Mouse (Mus musculus) layer of hippocampus, postnatal 14 days (tissue): ENCODE data around the gene Asb8. TPM values are rescaled to one million over a fixed set of nuclear protein-coding genes. Genes with fewer than 3 reads are reported as not detected.

ENCODE experiments used
- DNase-seq, 2 experiments: peaks; one replicate each; pipeline ENCODE4 v3.0.0; 2021 to 2022; ENCODE audit warnings: low spot score in 2 of 2, mixed read lengths in 1 of 2
- long read RNA-seq, 2 experiments: library from polyadenylated mRNA; stranded (forward); transcript quantifications; one replicate each; pipeline ENCODE4 v2.0.0; 2021
- total RNA-seq, 2 experiments: library from RNA; stranded (reverse); gene quantifications; 2 replicates each; pipeline ENCODE4 v1.2.3; 2021

The Asb8 gene
- 10 to 100 TPM; 45.0 to 45.6 TPM for total RNA-seq
- long read RNA-seq, experiment 1, transcript Asb8-201 (4 exons, 1,049 nt) = minor isoform, 13 of 47 reads
- long read RNA-seq, experiment 1, transcript Asb8-202 (4 exons, 1,100 nt) = major isoform, 31 of 47 reads
- long read RNA-seq, experiment 1, partial matches to known transcripts = 2 of 47 reads
- long read RNA-seq, experiment 1, other reads (novel, unspliced or antisense) = 1 of 47 reads
- long read RNA-seq, experiment 2, transcript Asb8-202 (4 exons, 1,100 nt) = major isoform, 33 of 76 reads
- long read RNA-seq, experiment 2, transcript Asb8-201 (4 exons, 1,049 nt) = minor isoform, 29 of 76 reads
- long read RNA-seq, experiment 2, partial matches to known transcripts = 5 of 76 reads
- long read RNA-seq, experiment 2, other reads (novel, unspliced or antisense) = 9 of 76 reads

DNA sequence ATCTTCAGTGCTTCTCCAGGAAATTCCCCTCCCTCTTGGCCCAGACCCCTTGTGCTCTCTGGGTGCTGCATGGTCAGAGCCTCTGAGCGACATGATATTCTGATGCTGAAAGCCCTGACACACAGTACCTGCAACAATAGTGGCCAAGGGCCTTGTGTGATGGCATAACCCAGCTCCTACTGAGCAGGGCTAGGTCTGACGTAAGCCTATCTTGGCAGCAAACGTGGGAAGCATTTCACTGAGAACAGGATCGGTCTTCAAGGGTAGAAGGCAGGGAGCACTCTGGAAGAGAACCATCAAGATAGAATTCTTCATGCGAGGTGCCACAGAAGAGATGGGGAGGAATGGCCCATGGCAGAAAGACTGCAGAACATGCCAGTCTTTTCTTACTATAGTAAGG is at the start of gene Asb8:
TSS of gene Asb8 (minus strand) at position 101 of the 400 bp plus-strand sequence.
- DNase-seq = no peak

DNA sequence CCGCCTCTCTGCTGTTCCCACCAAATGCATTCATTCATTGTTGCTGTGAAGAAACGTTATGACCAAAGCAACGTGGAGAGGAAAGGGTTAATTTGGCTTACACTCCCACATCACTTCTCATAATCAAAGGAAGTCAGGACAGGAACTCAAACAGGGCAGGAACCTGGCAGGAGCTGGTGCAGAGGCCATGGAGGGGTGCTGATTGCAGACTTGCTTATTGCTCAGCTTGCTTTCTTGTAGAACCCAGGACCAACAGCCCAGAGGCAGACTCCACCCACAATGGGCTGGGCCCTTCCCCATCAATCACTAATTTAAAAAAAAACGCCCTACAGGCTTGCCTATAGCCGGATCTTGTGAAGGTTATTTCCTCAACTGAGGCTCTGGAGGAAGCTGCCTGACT is 48.7 kb upstream of the Asb8 start:
- DNase-seq = no peak

DNA sequence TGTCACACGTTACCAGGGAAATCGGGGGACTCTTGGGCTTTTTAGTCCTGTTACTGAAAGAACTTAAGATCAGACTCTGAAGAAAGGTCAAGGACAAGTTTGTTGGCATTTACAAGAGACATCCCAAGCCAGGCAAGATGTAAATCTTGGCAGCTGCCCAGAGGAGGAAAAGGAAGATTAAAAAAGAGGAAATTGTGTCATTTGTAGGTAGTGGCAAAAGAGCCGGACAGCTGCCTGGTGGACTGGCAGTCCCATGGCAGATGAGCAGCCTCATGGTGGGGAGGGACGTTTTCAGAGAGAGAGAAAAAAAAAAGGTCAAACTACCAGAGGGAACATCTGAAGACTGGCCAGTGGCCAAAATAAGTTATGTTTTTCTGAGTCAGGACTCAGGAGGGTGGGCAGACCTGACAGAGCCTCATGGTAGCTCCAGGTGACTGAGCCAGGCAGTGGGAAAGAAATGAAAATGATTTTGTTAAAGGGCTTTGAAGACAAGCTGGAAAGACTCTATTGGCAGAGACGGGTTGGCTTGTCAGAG is 48.0 kb upstream of the Asb8 start:
- DNase-seq = no peak

DNA sequence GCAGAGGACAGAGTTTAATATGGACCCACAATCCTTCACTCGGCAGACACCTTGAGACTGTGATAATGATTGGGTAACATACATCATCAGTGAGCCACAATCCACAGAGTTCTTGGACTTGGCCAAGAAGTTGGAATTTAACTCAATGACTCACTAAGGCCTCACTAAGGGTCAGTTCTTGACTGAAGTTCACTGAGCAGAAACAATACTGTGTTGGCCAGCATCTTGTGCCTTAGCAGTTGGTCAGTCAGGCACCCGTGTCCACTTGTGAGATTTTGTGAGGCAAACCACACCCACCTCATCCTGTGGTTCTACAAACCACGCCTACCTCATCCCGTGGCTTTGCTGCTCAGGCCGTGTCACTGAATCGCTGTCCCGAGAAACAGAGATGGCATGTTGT is 44.3 kb upstream of the Asb8 start:
- DNase-seq = no peak

DNA sequence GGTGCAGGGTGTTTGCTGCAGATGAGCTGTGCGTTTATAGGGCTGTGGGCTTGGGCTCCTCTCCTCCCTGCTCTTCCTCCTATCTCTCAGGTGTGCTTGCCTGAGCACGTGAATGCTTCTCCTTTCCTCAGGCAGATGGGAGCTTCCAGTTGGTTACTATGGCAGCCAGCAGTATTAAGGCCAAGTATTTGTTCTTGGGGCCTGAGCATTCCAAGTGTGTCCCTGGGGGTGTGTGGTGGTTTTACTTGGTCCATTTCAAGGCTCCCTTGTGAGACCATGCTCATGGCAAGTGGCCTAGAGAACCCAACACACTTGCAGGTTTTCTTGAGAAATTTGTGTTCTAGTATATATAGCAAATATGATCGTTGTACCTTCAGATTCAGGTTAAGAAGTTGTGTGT is 30.0 kb upstream of the Asb8 start, which contains the start of gene Olfr288:
TSS of gene Olfr288 (minus strand) at position 101 of the 400 bp plus-strand sequence.
- no peak for DNase-seq

DNA sequence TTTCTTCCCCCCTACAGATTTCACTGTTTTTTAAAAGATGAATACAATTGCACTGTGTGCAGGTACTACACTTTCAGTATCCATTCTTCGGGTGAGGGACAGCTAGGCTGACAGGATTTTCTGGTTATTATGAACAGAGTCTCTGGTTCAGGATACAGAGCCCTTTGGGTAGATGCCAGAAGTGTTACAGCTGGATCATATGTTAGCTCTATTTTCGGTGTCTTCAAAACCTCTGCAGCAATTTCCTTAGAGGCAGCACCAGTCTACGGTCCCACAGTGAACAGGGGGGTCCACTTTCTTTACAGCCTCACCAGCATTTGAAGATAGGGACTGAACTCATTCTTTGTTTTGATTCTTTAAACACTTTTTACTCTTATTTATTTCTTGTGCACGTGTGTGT is 19.0 kb upstream of the Asb8 start:
- no peak for DNase-seq

DNA sequence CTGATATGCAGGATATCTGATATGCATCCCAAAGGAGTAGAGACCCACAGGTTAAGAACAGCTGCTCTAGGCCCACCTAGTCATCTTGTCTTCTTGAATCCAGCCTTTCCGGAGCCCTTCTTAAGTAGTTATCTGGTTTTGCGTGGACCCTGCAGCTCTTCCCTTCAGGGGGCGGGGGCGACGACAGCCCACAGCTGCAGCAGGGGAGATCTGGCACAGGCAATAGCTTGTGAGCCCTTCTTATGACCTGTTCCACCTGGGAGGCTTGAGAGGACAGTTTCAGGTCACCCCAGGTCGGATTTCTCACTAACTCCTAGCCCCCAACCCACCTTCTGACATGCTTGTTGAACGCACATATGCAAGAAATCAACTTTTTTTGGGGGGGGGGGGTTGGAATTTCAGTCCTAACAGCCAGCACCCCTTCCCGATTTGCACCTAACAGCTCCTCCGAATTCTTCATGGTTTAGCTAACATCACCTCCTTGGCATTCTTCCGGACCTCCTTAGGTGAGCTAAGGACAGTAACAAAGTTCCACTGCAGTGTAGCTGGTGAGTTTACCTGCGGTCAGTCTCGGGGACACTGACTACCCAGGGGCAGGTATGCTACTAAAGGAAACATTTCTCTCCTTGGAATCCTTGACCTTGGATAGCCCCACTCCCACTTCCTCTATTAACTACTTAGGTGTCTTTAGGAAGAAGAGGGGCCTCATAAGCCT is 16.6 kb upstream of the Asb8 start:
- no peak for DNase-seq

DNA sequence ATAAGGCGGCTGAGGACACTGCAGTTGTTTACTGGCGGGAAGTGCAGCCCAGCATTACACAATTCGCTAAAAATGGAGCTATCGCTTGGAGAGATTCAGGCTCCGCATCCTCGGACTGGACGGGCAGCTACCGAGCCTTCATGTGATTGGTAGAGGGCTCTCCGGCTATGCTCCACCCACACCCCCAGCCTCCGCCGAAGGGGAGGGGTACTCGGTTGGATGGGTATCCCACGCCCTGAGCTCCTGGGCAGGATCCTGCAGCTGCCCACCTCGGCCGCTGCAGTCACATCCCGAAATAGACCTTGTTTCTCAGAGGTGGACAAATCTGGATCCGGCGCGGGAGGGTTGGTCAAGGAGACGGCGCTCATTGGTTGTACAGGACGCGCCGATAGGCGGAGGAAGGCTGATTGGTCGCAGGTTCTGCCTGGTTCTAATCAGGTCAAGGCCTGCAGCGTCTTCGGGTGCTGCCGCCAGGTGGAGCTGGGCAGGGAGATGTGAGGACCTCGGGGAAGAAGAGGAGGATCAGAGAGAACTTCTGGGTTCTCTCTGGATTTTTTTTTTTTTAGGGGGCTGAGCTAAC is 15.8 kb upstream of the Asb8 start:
- DNase-seq = peak; percentile 91

DNA sequence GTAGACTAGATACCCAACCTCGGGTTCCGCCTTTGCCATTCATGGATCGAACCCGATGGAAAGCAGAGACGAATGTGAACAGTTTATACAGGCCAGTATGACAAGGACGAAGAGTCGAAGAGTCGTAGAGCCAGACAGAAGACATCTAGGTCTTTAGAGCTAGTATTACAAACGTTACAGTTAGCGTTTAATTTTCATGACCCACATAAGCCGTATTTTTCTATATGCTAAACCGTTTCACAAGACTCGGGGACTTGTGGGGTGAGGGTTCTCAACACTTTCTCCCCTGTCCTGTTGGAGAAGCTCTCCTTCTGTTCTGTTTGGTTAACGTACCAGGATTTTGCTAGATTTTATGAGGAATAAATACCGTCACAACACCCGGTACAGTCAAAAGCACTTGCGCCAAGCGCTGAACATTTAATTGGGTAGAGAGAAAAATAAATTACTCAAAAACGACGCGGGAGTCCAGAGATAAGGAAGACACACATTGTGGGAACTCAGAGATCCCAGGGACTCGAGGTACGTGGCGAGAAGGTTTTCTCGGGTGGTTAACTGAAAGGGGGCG is 15.2 kb upstream of the Asb8 start:
- DNase-seq = no peak

DNA sequence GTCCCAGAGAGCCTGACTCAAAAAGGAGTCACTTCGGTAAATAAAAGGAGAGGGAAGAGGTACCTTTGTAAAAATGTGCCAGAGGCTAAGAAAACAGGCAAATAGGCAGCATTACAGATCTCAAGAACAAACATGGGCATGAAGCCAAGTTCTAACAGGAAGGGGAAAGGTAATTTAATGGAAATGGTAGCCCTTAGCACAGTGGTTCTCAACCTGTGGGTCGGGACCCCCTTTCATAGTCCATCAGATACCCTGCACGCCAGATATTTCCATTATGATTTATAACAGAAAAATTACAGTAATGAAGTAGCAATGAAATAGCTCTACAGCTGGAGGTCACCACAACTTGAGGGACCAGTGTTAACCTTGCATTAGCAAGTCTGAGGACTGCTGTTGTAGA is 11.9 kb upstream of the Asb8 start:
- DNase-seq = no peak

DNA sequence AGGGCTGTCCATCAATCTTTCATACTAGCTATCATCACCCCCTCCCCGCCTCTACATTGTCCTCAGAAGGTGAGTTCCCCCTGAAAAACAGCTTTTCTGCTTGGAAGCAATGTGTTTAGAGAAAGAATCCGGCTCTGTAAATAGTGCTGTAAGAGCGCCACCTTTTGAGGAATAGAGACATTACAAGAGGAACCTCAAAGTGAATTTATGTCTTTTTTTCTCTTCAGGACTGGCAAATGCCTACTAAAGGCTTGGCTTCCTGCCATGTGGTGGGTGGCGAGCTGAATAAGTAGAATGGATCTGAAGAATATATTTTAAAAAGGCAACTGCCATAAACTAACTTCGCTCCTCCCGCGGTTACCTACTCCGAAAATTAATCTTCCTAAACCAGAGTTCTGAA is 8.4 kb upstream of the Asb8 start:
- peak; percentile 48 to 88 for DNase-seq

DNA sequence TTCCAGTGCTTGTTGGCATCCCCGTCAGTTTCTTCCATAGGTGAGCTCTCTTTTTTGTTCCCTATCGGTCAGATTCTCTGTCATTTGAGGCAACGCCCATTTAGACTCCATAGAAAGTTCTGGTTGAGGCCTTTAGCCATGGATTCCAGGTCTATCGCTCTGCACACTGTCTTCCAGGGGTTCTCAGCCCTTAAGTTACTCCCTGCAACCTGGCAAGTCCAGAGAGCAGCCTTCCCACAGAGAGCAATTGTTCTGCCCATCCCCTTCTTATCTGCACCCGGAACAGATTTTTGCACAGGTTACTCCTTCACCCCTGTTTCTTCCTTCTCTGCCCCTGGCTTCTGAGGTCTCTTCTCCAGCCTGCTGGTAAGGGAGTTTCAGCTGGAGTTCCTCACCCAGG is 6.7 kb upstream of the Asb8 start:
- DNase-seq = no peak

DNA sequence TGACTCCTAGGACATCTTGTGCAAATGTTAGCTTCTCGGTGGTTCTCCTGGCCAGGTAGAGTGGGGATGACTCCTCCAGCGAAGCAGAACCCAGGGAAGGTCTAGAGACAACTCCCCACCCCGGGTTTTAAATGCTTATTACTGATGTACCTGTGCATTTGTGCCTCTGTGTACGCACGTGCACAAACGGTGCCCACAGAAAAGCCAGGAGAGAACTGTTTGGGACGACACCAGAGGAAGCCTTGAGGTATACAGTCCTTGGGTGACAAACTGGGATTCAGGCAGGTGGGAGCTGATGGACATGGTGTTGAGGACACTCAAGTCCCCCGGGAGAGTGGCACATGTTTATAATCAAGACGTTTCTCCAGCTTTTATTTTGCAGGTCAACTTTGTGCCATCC is 5.5 kb upstream of the Asb8 start:
- no peak for DNase-seq

DNA sequence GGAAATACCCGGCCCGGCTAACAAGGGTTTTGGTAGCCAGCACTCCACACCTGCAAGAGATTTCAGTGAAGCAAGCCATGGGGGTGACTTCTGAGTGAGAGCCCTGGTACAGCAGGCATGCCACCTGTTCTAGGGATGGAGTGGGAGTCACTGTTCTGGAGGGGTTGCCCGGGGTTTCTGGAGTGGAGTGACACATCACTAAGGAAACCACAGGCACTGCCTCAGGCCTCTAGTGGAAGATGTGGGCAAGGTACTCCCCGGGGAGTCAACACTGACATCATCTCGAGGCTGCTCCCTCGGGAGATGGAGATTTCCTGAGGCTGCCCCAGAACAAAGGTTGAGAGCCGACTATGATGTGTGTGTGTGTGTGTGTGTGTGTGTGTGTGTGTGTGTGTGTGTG is 4.9 kb upstream of the Asb8 start:
- peak; percentile 61 to 64 for DNase-seq

DNA sequence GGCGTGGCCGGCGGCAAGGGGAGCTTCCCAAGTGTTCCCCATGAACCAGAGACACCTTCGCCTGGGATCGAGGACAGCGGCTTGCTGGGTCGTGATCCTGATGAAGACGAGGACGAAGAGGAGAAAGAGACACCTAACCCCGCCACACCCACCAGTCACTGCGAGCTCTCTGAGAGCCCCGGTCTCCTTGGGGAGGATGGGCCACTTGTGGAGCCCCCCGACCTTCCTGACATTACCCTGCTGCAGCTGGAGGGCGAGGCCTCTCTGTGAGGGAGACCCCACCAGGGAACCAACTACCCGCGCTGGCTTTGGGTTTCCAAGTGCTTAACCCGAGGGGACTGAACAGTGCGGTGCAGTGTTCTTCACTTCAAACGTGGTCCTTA is 3.2 kb upstream of the Asb8 start:
- DNase-seq = no peak

DNA sequence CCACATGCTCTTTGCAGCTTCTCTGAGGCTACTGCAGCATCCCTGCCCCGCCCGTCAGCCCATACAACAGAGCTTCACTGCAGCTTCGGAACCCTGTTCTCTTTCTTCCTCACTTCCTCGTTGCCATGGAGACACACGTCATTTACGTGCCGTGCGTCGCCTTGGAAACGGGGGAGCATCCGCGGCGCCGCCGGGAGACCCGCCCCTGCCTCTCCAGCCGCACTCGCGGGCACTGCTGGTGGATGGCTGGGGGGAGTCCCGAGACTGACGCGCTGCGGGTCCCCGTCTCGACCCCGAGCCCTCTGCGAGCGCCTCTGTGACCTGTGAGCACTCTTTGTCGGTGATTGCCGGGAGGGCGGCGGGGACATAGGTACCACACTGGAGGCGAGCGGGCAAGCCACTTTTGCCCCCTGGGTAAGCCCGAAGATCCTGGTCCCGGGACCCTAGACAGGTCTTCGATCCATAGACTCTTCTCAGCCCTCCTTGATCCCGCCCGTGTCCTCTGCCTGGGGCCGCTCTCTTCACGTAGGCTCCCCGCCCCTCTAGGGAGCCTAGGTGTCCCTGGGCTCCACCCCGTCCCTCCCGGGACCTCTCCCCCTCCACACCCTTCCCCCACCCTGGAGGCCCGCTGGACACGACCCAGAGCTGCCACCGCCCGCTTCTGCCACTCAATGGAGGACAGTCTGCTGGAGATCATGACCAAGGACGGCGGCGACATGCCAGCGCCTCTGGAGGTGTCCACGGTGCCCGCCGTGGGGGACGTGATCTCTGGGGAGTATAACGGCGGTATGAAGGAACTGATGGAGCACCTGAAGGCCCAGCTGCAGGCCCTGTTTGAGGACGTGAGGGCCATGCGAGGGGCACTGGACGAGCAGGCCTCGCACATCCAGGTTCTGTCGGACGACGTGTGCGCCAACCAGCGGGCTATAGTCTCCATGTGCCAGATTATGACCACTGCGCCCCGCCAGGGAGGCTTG is 2.5 kb upstream of the Asb8 start:
- peak; percentile 83 to 95 for DNase-seq

DNA sequence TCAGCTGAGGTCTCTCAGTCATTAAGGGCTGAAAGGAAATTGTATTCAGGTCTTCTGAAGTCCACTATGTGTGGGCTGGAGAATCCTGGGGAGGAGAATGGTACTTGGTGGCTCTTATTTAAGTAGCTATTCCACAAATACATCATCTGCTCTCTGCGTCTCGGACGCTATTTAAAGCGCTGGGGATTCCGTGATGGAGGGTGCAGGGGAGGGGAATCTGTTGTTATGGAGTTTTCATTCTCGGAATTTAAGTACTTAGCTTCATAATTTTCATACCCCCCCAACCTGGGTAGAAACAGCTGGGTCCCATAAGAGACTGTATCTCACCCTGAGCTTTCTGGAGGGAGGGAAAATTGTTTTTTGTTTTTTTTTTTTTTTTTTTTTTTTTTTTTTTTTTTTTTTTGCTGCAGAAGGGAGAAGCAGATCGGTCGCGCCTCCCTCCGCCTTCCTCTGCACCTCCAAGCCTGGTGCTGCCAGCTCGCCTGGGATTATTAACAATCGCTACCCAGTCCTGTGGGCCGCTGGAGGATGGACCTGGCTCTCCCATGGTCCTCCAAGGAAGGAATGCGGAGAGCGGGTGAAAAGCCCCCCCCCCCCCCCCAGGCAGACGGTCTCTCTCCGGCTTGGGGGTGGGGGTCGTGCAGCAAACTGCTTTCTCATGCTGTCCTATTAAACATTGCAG is 1.7 kb upstream of the Asb8 start, which contains the start of gene Ccdc184:
TSS of gene Ccdc184 (plus strand) at position 196 of the 682 bp plus-strand sequence.
- DNase-seq = peak in 1 of 2 experiments; percentile 36

DNA sequence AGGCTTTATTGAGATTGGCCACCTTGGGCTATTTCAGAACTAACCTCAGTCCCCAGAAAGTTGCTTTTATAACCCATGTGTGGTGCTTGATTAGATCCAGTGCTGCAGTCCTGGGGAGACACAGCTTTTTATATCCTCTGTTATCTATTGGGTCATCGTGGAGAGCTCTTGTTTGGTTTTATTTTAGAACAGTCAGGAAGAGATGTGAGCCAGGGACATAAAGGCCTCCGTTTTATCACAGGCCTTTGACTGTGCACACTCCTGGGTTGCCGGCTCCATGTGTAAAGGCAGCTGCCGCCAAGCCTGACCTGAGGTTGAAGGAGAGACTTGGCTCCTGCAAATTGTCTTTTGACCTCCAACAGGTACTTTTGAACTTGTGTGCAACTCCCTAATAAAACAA is 2.9 kb downstream of the Asb8 start:
- no peak for DNase-seq

DNA sequence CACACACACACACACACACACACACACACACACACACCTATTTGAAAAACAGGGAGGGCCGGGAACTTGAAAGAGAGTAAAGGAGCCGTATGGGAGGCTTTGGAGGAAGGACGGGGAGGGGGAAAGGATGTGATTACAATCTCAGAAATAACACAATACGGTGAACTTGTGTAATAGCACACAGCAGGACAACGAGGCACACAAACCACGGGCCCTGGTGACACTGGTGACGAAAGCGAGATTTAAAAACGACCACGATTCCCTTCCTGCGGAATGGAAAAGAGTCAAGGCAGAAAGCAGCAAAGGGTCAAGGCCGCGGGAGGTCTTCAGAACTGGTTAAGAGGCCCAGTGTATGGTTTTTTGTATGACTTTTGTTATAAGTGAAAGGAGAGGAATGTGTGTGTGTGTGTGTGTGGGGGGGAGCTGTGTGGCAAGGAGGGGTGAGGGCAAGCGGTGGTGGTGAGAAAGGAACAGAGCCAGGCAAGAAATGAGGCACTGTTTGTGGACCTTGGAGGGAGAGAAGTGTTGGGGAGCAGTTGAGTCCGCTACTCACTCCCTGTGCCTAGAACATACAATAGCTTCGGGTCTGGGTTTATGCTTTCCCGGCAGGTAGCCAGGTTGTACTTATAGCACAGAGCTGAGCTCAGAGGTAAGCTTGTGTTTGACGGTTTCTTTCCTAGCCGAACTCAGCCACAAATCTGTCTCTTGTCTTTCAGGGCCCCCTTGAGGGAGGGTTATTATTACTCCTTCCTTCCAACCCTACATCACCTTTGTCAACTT is 4.2 kb downstream of the Asb8 start:
- DNase-seq = no peak
